Mouse (Mus musculus) G1E-ER4 (cell line): ENCODE data around the gene Lnx1. TPM values are rescaled to one million over a fixed set of nuclear protein-coding genes. Genes with fewer than 3 reads are reported as not detected.

Experiments used
- GATA1 ChIP-seq: IDR thresholded peaks from one replicate; pipeline ENCODE4 v1.8.0; 2012; ENCODE audit warnings: low read length, inconsistent platforms
- polyA plus RNA-seq: library from polyadenylated mRNA; stranded (reverse); fragments of >175 nt; gene quantifications from 2 replicates; pipeline ENCODE4 v1.2.3, GENCODE M21; 2012

Lnx1 gene
- polyA plus RNA-seq, 1 experiment: not detected

DNA sequence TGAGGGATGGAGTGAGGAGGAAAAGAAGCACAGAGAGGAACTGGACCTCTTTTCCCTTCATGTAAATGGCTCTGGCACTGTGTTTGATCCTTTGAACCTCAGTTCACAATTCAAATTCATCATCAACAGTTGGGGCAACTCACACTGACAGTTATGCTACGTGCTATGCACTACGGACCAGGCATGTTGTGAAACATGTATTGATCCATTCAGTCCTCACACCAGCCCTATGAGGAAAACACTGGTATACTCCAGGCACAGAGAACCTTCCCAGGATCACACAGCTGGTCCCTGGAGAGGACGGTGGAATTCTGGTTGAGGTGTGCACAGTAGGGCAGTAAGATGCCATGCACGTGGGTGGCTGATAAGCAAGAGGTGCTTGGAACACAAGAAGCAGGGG, 62.2 kb downstream of the Lnx1 start:
- TF ChIP-seq GATA1: no peak

DNA sequence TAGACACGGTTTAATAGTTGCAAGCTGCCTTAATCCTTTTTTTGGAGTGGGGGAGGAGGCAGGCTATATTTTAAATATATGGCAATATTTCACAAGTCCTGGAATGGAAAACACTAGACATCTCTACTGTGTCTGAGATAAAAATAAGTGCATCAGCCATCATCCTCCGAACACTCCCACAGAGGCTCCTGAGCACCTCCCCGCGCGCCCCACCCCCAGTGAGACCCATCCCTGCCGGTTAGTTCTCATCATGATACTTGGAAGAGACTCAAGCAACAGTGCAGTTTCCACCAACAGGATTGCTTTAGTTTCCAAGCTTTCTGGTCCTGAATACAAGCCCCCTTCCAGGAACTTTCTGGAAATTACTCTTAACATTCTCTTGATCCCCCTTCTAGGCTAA, 63.2 kb downstream of the Lnx1 start:
- TF ChIP-seq GATA1: no peak

DNA sequence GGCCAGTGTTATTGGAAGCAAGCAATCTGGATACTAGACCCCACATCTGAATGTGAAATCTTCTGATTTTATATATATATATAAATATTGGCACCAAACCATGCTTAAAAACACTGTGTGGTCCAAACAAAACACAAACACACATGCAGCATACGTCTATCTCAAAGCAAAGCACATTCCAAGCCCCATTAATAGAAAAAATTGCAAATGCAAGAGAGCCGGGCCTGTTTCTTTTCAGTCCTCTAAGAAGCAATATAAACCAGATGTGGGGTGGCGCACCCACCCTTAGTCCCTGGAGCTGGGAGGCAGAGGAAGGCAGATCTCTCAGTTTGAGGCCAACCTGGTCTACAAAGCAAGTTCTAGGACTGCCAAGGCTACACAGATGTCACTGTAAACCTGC, 68.3 kb downstream of the Lnx1 start:
- no peak for TF ChIP-seq GATA1

DNA sequence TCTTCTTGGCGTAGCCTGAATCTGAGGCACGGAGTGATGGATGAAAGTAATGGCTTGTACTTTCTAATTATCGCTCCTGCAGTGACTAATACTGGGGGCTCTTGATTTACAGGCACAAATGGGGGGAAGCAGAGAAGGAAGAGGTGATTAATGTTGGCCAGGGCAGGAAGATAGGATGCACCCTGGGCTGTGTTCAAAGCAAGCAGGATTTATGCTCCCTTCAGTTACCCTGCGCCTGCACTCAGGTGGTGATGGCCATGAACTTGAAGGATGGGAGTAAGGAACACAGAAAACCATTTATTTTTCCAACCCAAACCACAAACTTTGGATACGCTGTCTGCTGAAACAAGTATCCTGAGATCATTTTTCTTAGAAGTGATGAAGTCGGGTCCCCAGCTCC, 69.3 kb downstream of the Lnx1 start:
- TF ChIP-seq GATA1: no peak

DNA sequence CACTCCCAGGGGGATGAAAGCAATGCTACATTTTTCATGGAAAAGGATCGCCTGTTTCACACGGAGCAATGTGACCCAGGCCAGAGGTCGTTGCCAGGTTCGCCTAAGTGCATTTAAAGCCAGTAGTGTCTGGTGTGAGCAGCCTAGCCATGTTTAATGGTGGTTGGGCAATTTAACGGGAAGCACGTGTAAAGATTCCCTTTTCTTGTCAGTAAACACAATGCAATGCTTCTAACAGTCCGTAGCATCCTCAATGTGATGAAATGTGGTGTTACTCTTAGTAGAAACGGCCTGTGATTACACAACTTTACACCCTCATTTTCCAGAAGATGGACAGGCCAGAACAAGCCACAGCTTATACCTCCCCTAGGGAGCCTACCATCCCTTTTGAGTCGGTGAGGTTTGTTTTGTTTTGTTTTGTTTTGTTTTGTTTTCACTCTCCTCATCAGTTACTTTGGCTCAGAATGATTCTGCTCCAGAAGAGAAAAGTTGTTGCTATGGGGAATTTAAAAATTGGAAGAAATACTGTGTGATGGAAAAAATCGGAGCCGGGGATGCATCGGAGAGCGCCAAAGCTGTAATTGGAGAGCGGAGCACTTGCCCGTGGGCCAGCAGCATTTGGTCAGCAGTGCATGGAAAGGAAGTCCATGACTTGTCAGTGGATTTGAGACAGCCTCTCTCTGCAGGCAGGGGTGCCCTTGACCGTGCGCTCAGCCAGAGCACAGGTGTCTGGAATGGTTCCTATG, 70.2 kb downstream of the Lnx1 start:
- no peak for TF ChIP-seq GATA1

DNA sequence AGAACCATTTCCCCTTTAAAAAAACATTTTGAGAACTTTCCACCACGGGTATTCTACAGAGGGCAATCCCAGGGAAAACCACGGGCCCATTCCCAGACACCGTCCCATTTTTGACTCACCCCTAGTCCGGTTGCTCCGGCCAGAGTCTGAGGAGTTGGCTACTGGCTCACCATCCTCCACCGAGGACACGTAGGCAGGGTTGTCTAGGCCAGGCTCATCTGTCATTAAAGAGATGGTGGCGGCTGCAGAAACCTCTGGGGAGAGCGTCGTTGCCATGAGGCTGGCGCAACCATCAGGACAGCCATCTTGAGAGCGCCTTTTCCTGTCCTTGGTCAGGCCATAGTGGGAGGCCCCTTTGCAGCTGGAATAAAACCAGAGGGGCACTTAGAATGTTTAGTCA, 74.7 kb downstream of the Lnx1 start:
- no peak for TF ChIP-seq GATA1

DNA sequence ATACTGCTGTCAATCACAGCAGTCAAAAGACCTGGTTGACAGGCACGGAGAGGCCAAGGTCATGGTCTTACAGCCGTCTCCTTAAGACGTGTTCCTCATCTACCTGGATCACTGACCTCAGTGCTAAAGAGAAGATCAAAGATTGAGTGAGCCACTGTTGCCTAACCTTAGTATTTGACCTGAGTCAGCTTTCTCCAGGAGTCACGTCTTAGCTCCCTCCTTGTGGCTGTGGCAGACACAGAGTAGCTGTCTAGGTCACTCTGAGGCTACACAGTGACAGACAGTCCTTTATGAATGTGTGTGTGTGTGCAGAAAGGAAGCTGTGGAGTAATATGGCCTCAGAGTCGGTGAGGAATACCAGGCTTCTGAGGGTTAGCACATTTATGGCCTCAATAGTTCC, 78.3 kb downstream of the Lnx1 start:
- TF ChIP-seq GATA1: no peak

DNA sequence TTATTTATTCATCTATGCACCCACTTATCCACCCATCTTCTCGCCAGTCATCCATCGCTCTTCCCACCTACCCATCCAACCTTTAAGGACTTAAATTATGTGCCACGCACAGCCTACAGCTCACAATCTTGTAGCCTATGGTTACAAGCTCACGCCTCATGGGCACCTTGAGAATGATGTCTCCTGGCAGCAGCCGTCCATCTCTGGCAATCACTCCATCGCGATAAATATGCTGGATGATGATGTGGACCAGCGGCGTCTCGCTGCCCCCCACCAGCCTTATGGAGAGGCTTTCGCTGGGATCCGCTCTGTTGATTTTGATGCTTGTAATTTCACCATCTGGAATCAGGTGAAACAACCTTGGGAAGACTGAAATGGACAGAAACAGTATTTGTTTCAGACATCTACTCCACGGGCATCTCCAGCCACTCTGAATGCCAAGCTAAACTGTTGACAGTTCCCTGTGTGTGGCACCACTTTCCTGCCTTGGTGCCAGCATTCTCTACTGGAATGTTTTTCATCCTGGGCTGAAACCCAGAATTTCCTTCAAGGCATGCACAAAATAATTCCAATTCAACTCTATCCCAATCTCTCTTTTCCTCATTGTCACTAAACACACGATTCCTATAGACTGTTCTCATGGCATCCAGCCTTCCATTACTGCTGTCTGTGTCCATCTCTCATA, 79.3 kb downstream of the Lnx1 start:
- no peak for TF ChIP-seq GATA1

DNA sequence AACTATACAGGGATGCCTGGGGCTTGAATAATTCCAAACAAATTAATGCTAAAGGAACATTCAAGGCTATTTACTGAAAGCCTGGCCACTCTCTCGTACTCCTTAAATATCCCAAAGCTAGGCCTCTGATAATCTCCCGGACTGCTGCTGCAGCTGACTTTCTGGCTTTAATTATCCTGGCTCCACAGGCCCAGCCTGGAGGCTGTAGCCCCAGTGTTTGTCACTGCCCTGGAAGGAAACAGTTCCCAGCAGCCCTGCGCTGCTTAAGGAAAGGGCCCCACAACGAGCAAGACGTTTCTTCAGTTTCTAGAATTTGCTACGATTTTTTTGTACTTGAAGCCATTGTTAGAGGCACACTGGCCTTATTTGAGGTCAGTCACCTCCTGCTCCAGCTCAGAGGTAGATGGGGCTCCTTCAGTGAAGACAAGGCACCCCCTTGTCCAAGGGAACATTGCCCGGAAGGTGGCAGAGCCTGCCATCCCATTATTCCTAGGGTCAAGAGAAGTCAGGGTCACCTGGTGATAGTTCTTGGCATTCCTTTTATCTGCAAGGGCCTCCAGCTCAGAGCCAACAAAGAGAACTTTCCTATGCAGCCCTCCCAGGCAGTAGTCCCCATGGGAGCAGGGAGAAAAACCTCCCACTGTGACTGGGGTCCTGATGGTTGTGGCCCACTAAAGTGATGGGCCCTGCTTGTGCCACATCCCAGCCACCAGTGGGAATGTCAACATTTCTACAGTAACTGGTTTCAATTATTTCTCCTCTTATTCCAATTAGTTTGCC, 80.8 kb downstream of the Lnx1 start:
- TF ChIP-seq GATA1: no peak

DNA sequence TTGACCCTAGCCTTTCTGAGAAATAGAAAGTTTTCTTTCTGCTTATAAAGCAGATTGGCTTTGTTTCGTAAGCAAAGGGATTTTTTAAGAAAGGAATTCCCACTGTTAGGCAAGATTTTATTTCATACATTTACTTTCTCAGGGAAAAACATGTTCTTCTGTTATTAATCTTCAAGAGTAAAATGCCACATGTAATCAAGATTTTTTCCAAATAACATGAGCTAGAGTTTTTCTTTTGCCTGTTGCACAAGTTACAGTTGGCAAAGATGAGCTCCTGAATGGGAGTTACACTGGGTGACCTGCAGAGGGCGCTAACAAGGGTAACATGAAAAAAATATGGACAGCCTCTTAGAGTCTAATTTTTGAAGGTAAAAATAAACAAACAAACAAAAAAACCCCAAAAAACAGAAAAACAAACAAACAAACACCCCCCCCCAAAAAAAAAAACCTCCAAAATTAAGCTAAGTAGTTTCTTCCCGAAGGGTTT, 84.1 kb downstream of the Lnx1 start:
- no peak for TF ChIP-seq GATA1

DNA sequence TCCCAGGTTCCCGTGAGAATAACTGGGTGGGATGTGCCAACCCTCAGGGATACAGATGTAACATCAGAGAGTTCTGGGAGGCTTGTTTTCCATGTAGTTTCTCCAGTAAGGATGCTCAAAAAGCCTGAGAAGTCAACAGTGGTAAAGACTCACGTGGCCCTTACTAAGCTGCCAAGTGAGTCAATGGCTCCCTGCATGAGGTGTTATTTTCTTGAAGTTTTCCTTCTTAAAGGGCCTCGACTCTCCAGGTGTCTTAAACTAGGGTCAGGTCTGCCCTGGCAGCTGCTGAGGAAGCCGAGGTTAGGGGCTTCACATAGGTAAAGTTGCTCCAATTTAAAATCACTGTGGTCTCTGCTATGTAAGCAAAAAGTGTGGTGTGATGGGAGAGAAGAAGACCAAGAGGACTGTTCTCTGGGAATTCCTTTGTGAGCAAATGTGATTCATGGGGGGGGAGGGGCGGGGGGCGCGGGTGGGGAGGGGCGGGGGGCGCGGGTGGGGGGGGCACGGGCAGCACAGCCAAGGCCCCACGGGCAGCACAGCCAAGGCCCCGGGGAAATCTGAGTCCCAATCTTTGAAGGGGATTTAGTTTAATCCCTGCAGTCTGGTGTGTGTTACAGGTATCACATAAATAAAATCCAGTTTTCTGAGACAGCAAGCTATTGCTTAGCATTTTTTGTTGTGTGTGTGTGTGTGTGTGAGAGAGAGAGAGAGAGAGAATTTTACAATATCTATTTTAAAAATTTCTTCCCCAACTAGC, 84.7 kb downstream of the Lnx1 start:
- TF ChIP-seq GATA1: no peak

DNA sequence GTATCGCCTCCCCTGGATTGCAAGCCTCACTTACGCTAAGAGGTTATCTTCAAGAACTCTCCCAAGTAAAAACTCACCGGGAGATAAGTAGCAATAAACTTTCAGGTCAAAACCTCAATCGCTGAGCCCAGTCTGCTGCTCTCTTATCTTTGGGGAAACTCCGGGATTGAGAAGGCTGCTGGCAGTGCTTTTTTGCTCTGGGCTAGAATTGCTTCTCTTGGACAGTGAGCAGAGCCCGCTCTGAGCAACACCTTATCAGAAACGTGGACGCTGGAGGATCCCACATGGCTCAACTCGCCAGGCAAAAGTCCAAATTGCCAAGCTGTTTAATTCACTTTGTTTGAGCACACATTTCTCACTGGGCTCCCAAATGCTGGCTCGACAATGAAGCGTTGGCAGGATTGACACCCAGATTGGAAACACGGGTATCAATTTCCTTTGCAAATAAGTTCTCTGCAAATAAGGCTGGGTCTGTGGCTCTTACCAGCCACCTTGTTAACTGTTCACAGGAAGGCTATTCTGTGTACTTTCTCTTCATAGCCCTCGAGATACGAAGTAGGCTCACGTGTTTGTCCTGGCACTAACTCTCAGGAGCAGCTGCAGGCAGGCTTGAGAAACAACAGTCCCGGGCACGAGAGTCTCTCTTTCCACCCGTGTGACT, 89.1 kb downstream of the Lnx1 start:
- TF ChIP-seq GATA1: no peak

DNA sequence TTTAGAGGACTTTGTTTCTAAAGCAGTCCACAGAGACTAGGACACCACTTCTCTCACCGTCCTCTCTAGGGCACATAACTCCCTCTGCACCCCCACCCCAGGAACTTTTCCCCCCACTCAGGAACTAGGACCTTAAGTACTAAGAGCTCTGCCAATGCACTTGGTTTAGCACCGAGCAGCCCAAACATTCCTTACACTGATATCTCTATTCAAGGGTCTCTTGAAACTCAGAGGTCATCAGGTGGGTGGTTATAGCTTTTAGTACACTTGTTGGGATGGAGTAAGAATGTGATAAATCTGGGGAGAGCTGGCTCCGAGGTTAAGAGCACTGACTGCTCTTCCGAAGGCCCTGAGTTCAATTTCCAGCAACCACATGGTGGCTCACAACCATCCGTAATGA, 90.0 kb downstream of the Lnx1 start:
- no peak for TF ChIP-seq GATA1

DNA sequence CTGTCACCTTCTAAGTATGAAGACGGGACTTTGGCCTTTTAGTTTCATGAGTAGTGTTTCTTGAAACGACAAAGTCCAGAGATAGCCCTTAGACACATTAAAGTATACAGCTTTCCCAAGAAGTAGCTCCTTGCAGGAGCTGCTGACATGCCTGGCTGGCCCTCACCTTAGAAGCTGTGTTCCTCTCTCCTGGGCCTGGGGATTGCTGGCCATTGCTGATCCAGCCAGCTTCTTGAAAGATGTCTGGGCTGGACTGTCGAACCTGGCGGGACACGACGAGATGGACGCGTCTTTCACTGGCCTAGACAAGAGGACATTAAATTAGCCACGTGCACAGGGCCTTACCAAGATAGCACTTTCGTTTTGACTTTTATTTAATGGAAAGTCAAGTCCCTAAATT, 92.2 kb downstream of the Lnx1 start:
- TF ChIP-seq GATA1: no peak

DNA sequence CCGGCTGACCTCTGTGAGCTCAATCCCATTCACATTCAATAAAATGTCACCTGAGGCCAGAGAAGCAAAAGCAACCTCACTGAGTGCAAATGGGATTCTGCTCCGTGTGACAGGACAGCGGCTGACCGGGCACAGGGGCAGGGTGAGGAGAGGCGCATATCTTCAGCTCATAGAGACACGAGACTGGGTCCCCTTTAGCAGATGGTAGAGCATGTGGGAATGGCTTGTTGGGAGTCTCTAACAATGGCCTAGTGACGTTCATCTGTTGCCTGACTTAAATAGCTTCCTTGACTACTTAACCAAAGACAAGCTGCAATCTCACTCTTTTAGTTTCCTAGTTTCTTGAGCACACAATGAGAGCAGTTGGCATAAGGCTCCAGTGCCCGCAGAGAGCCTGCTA, 96.5 kb downstream of the Lnx1 start:
- no peak for TF ChIP-seq GATA1
